Mouse (Mus musculus): ENCODE measurements around the gene Ngef. TPM values are rescaled to one million over a fixed set of nuclear protein-coding genes. Genes with fewer than 3 reads are reported as not detected.

Ngef gene
- total RNA-seq (2021): 100 to 1,000 TPM; 357 to 374 TPM
- long read RNA-seq, experiment 1, transcript Ngef-201 (13 exons, 2,746 nt): major isoform, 408 of 489 reads
- long read RNA-seq, experiment 1, partial matches to known transcripts: 22 of 489 reads
- long read RNA-seq, experiment 1, other reads (novel, unspliced or antisense): 59 of 489 reads
- long read RNA-seq, experiment 2, transcript Ngef-201 (13 exons, 2,746 nt): major isoform, 346 of 424 reads
- long read RNA-seq, experiment 2, partial matches to known transcripts: 32 of 424 reads
- long read RNA-seq, experiment 2, other reads (novel, unspliced or antisense): 46 of 424 reads

- no peak for DNase-seq (ENCODE audit: low spot score in 2 of 2)
Measured at GRCm38 (mm10) chr1:87573800-87574215, at the start of gene Ngef. Gene Ngef, minus strand, starts transcription at chr1:87573870.

- peak; percentile 48 to 50 for DNase-seq (ENCODE audit: low spot score in 2 of 2)
Measured at GRCm38 (mm10) chr1:87621858-87622279, 48.2 kb upstream of the Ngef start.

GRCm38 (mm10) chr1:87621146-87621857, 47.6 kb upstream of the Ngef start:
- no peak for DNase-seq (ENCODE audit: low spot score in 2 of 2)

GRCm38 (mm10) chr1:87620693-87621092, 47.0 kb upstream of the Ngef start:
- DNase-seq (ENCODE audit: low spot score in 2 of 2): no peak

GRCm38 (mm10) chr1:87620211-87620668, 46.6 kb upstream of the Ngef start, which contains the start of gene Inpp5d:
Gene Inpp5d, plus strand, starts transcription at chr1:87620312.
- DNase-seq (ENCODE audit: low spot score in 2 of 2): no peak

- no peak for DNase-seq (ENCODE audit: low spot score in 2 of 2)
Measured at GRCm38 (mm10) chr1:87614576-87615295, 41.1 kb upstream of the Ngef start.

GRCm38 (mm10) chr1:87608416-87609046, 34.9 kb upstream of the Ngef start:
- DNase-seq (ENCODE audit: low spot score in 2 of 2): peak in 1 of 2 experiments; percentile 41

GRCm38 (mm10) chr1:87607385-87608091, 33.9 kb upstream of the Ngef start:
- peak; percentile 79 to 83 for DNase-seq (ENCODE audit: low spot score in 2 of 2)

GRCm38 (mm10) chr1:87605296-87605695, 31.6 kb upstream of the Ngef start:
- DNase-seq (ENCODE audit: low spot score in 2 of 2): peak; percentile 55 to 56

- peak; percentile 59 to 68 for DNase-seq (ENCODE audit: low spot score in 2 of 2)
Measured at GRCm38 (mm10) chr1:87603389-87603788, 29.7 kb upstream of the Ngef start.

- no peak for DNase-seq (ENCODE audit: low spot score in 2 of 2)
Measured at GRCm38 (mm10) chr1:87601801-87602200, 28.1 kb upstream of the Ngef start.

- DNase-seq (ENCODE audit: low spot score in 2 of 2): no peak
Measured at GRCm38 (mm10) chr1:87600533-87600932, 26.9 kb upstream of the Ngef start.

GRCm38 (mm10) chr1:87594671-87595070, 21.0 kb upstream of the Ngef start:
- no peak for DNase-seq (ENCODE audit: low spot score in 2 of 2)

- peak; percentile 51 to 71 for DNase-seq (ENCODE audit: low spot score in 2 of 2)
Measured at GRCm38 (mm10) chr1:87594261-87594660, 20.6 kb upstream of the Ngef start.

GRCm38 (mm10) chr1:87589980-87590379, 16.3 kb upstream of the Ngef start:
- no peak for DNase-seq (ENCODE audit: low spot score in 2 of 2)

GRCm38 (mm10) chr1:87589162-87589561, 15.5 kb upstream of the Ngef start:
- DNase-seq (ENCODE audit: low spot score in 2 of 2): peak; percentile 66 to 79

- DNase-seq (ENCODE audit: low spot score in 2 of 2): no peak
Measured at GRCm38 (mm10) chr1:87580824-87581223, 7.2 kb upstream of the Ngef start.

- DNase-seq (ENCODE audit: low spot score in 2 of 2): no peak
Measured at GRCm38 (mm10) chr1:87578965-87579364, 5.3 kb upstream of the Ngef start.

GRCm38 (mm10) chr1:87574785-87575184, 1.1 kb upstream of the Ngef start:
- peak in 1 of 2 experiments; percentile 35 for DNase-seq (ENCODE audit: low spot score in 2 of 2)

GRCm38 (mm10) chr1:87574353-87574752, 683 bp upstream of the Ngef start:
- no peak for DNase-seq (ENCODE audit: low spot score in 2 of 2)
